Mouse (Mus musculus): ENCODE measurements around the gene Zfp318.

Zfp318 gene

DNA sequence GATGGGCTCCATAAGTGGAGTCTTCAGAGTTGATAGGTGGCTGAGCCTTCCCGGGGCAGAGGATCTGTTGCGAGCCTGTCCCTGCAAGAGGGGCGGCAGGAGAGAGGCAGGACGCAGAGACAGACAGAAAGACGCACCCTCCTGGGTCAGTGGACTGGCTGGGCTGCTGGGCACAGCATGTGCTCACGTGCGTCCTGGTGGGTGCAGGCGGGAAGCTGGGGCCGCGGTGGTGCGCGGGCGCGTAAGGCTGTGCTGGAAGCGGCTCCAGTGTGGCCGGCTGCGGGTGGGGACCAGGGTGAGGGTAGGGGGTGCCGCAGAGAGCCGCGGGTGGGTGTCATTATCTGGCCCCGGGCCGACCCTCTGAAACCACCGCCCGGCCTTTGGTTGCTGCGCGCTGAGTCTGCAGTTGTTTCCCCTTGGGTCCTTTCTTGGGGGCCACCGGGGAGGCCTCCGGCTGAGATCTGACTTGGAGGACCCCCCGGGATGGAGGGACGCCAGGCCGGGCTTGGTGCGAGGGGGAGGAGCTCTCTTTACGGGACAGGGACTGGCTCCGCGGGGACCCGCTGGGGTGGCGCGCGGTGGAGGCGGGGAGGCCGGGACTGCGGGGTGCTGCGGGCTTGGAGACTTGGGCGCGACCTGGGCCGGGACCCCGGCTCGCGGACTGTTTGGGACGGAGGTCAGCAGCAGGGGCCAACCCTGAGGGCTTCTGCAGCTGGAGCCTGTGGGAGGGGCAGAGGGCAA is 61.5 kb downstream of the Zfp318 start:
- in situ Hi-C loops (cut with MboI; ENCODE audit: unreplicated experiment in 2 of 2), result no loop called here

DNA sequence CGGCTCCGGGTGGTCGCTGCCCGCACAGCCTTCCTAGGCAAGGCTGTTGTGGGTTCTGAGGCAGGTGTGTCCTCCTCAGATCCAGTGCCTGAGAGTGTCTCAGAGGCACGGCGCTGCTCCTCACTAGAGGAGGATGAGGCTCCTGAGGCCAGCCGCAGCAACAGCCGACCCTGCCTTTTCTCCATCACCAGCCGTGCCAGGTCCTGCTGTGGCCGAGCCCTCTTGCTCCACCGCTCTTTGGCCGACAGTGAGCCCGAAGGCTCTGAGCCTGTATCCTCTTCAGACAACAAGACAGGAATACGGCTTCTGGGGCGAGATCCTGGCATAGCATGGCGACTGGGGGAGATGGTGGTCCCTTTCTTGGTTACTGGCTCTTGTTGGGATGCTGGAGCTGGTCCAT is 62.7 kb downstream of the Zfp318 start:
- in situ Hi-C loops (cut with MboI; ENCODE audit: unreplicated experiment in 2 of 2), result no loop called here

DNA sequence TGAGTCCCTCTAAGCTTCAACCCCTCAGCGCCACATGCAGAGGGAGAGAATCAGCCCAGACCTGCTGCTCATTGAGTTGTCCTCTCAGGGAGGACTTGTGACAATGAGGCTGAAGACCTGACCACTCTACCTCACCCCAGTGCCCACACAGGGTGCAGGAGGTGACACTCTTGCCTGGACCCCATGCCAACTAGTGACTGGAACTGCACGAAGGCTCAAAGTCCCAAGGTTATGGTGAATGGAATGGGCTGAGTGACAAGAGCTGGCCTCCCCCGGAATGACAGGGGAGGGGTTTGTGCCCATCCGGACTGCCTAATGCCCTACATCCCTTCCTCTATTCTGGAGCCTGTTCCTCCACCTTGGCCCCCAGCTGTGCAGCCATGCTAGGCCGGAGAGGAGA is 69.2 kb downstream of the Zfp318 start:
- in situ Hi-C loops (cut with MboI; ENCODE audit: unreplicated experiment in 2 of 2), result no loop called here

DNA sequence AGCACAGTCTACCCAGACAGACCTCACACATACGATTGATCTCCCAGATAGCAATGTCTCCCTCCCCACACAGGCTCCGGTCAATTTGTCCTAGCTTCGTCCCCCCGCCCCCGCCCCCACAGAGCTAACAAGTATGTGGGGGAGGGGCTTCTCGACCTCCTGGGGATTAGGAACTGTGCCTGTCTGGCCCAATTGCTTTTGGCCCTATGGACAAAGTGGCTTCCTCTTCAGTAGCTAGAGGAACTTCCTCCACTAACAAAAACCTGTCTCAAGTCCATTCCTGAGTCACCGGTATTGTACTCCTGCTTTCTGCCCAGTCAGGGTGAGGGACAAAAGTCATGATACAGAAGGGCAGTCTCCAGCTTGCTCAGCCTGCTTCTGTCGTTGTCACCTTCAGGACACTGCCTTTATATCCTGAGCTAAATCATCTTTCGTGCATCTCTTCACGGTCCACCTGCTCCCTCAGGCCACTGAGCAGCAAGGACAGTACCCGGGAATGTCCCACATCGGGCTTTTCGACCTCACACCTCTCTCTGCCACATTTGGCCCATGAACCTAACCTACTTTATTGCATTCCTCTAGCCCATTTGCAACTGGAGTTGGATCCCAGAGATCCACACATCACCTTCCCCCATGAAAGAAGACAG is 69.9 kb downstream of the Zfp318 start:
- in situ Hi-C loops (cut with MboI; ENCODE audit: unreplicated experiment in 2 of 2), result no loop called here

DNA sequence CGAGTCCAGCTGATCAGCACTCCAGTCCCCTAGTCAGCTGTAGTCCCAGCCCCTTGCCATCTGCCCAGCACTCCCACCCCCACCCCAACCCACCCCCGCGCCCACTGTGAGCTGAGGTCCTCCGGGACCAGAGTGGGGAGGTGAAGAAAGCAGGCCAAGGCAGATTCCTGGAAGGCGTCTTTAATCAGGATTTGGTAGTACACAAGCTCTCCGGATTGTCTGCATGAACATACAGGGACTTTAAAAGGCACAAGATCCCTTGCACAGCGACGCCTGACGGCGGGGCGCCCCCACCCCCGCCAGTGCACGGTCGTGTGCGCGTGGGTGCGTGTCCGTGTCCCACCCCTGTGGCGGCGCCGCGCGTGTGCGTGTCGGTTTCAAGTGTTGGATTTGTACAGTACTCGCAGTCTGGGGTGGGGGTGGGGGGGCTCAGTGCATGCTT is 70.5 kb downstream of the Zfp318 start:
- in situ Hi-C loops (cut with MboI; ENCODE audit: unreplicated experiment in 2 of 2), result no loop called here

DNA sequence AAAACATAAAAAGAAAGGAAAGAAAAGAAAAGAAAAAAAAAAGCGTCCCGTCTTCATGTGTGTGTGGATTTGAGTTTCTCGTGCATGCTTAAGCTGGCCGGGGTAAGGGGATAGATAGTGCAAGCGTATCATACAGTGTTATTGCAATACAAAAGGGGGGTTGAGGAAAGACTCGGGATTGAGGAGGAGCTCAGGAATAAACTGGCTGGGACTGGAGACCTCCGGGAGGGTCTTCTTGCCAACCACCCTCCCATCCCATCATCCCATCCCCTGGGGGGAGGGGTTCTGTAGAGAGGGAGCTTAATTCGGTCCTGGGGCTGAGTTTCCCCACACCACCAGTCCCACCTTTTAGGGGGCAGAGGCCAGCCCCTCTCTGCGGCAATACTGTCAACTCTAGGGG is 71.0 kb downstream of the Zfp318 start:
- in situ Hi-C loops (cut with MboI; ENCODE audit: unreplicated experiment in 2 of 2), result no loop called here

DNA sequence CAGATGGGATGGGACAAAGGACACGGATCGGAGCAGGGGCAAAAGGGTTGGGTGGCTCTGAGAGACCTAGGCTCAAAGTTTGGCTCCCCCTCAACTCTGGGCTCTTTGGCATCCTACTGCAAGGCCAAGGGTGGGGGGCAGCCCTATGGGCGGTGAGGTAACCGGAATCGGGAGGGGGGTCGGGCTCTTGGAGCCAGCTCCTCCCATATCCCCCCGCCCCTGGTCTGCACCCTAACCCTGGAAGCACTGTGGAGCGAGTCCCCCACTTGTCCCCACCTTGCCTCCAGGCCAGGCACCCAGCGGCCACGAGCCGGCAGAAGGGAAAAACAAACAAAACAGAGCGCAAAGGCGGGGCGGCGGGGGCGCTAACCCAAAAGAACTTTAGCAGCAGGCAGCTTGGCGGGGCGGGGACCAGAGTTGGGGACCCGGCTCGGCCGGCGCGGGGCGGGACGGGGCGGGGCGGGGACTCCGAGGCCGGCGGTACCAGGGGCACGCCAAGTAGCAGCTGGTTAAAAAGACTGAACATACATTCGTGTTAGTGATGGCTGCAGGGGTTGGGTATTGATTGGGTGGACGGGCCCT is 71.7 kb downstream of the Zfp318 start:
- in situ Hi-C loops (cut with MboI; ENCODE audit: unreplicated experiment in 2 of 2), result no loop called here

DNA sequence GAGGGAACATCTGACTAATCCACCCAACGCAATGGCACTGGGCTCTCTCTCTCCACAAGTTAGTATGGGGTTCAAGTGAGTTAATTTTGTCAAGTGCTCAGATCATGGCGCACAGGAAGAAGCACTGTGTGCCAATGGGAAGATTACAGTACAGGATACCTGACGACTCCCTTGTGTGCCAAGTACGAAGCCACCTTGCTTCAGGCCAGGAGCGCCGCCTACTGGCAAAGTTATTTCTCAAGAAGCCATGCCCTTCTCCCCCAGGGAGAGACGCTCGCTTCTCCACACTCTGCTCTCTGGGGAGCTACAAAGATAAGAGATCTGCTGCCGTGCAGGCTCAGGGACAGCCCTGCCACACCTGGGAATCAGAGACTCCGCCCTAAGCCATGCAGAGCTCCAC is 74.3 kb downstream of the Zfp318 start:
- in situ Hi-C loops (cut with MboI; ENCODE audit: unreplicated experiment in 2 of 2), result no loop called here

DNA sequence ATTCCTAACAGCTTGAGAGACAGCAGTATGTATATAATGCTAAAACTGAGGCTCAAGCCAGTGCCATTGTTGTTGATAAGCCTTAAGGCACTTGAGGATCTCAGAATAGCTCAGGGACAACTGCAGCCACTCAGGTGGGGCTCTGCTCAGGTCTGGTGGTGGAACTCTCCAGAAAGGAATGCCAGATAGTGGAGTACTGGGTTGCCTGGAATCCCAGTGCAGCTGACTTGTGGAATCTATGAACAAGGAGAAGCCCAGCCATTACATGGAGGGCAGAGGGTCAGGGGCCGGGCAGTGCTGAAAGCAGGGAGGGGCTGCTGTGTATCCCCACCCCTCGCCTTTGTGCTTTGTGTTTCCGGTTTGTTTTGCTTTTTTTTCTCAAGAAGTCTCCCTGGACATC is 74.9 kb downstream of the Zfp318 start:
- in situ Hi-C loops (cut with MboI; ENCODE audit: unreplicated experiment in 2 of 2), result no loop called here

DNA sequence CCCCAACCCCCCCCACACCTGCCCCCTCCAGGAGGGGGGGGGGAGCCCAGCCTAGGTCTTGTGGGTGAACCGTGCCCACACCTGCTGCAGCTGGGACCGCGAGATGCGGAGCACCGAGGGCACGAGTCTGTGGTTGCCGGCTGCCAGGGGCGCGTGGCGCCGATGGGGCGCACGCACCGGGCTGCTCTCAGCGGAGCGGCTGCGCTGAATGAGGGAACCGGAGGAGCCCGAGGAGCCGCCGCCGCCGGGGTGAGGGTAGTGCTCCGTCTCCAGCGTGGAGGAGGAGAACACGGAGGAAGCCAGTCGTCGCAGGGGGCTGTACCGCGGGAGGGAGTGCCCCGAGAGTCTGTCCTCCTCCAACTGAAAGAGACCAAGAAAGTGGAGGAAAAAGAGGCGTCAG is 77.1 kb downstream of the Zfp318 start:
- in situ Hi-C loops (cut with MboI; ENCODE audit: unreplicated experiment in 2 of 2), result no loop called here

DNA sequence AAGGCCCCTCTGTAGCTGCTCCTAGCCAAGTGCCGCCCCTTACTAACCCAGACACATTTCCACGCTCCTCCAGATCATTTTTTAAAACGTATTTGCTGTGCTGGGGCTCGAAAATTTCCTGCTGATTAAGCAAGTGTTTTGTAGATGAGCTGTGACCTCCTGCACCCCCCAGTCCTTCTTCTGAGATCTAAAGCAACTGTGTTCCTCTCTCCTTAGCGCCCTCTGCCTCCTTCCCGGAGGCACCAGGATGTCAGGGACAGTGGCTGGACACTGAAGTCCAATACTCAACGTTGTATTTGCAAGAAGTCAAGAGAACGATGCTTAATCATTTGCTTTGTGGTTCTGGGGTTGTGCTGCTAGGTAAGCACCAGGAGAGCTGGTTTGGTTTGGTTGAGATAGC is 77.8 kb downstream of the Zfp318 start:
- in situ Hi-C loops (cut with MboI; ENCODE audit: unreplicated experiment in 2 of 2), result no loop called here

DNA sequence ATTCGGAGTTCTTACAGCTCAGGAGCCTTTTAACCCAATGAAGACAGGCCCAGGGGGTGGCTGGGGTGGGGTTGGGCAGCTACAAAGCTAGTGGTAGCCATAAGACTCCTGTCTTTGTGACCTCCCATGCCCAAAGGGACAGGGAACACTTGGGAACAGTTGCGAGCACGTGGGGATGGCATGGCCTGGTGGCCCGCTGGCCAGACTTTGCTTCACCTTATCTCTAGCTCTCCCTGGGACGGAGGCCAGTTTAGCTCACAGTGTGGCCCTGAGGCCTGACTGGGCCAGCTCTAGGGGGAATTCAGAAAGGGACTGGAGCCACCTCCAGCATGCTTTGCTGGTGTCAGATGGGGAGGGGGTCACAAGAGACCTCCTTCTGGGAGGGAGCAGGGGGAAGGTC is 78.7 kb downstream of the Zfp318 start:
- in situ Hi-C loops (cut with MboI; ENCODE audit: unreplicated experiment in 2 of 2), result no loop called here

DNA sequence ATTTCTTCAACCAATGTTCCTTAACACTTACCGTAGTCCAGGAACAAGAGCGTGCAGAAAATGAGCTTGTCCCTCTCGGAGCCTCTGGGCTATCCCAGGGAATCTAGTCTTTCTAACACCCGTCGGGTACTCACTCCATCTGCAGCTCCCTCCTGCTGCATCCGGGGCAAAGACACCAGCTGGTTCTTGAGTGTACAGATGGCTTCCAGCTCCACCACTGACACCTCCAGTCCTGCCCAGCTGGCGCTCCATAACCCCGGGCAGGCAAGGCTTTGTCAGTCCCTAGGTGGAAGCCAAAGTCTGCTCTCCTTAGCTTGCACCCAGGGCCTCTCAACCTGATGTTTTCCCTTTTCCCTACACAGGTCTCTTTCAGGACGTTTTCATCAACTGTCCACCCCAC is 84.3 kb downstream of the Zfp318 start:
- in situ Hi-C loops (cut with MboI; ENCODE audit: unreplicated experiment in 2 of 2), result no loop called here
